Mouse (Mus musculus) retina, adult 2 months (tissue): ENCODE measurements around the gene Uqcc3.
"Not testable (repeated sequence)": the region's sequence is repeated elsewhere in the genome, so short reads cannot be mapped to it uniquely, and the experiment has no call there.

ENCODE experiments used
- DNase-seq: peaks from one replicate; pipeline ENCODE4 v3.0.0-alpha.2; 2012; ENCODE audit warnings: low read depth, low spot score

The Uqcc3 gene

GRCm38 (mm10) chr19:8895397-8895960, 14.8 kb upstream of the Uqcc3 start:
- no peak for DNase-seq

GRCm38 (mm10) chr19:8892829-8893766, 12.4 kb upstream of the Uqcc3 start, which contains the start of gene Ints5:
Ints5 (plus strand) TSS chr19:8893005.
- DNase-seq = peak; percentile 82

GRCm38 (mm10) chr19:8888511-8889385, 8.0 kb upstream of the Uqcc3 start, which contains the start of the genes 1810009A15Rik and Gm49416:
1810009A15Rik (plus strand) TSS chr19:8888853.
Gm49416 (plus strand) TSS chr19:8888926.
- peak; percentile 86 for DNase-seq

- no peak for DNase-seq
Observed at GRCm38 (mm10) chr19:8887585-8888463, 7.1 kb upstream of the Uqcc3 start.

GRCm38 (mm10) chr19:8886916-8887584, 6.3 kb upstream of the Uqcc3 start:
- no peak for DNase-seq

GRCm38 (mm10) chr19:8883616-8884015, 2.9 kb upstream of the Uqcc3 start, which contains the start of the genes Lbhd1 and Gm49403:
Lbhd1 (plus strand) TSS chr19:8883732.
Gm49403 (plus strand) TSS chr19:8883930.
- DNase-seq = peak; percentile 95

GRCm38 (mm10) chr19:8881034-8881392, 290 bp upstream of the Uqcc3 start:
- DNase-seq = no peak

GRCm38 (mm10) chr19:8875031-8875430, 5.7 kb downstream of the Uqcc3 start:
- DNase-seq = no peak

GRCm38 (mm10) chr19:8872266-8872840, 8.4 kb downstream of the Uqcc3 start:
- DNase-seq = no peak

- DNase-seq = peak; percentile 87
Observed at GRCm38 (mm10) chr19:8871267-8872186, 9.2 kb downstream of the Uqcc3 start, which contains the start of gene Ubxn1. Ubxn1 (plus strand) TSS chr19:8871496.

- DNase-seq = no peak
Observed at GRCm38 (mm10) chr19:8870838-8871237, 9.9 kb downstream of the Uqcc3 start.

GRCm38 (mm10) chr19:8870381-8870780, 10.3 kb downstream of the Uqcc3 start:
- DNase-seq = not testable (repeated sequence)

GRCm38 (mm10) chr19:8864265-8864664, 16.5 kb downstream of the Uqcc3 start:
- DNase-seq = no peak

GRCm38 (mm10) chr19:8859018-8859417, 21.7 kb downstream of the Uqcc3 start:
- no peak for DNase-seq

- no peak for DNase-seq
Observed at GRCm38 (mm10) chr19:8857689-8858088, 23.0 kb downstream of the Uqcc3 start.

GRCm38 (mm10) chr19:8853117-8853516, 27.6 kb downstream of the Uqcc3 start:
- DNase-seq = no peak

- DNase-seq = no peak
Observed at GRCm38 (mm10) chr19:8852236-8852928, 28.3 kb downstream of the Uqcc3 start.

GRCm38 (mm10) chr19:8851639-8852038, 29.1 kb downstream of the Uqcc3 start:
- no peak for DNase-seq
